Mouse (Mus musculus): ENCODE measurements around the gene Nlgn2.

DNA sequence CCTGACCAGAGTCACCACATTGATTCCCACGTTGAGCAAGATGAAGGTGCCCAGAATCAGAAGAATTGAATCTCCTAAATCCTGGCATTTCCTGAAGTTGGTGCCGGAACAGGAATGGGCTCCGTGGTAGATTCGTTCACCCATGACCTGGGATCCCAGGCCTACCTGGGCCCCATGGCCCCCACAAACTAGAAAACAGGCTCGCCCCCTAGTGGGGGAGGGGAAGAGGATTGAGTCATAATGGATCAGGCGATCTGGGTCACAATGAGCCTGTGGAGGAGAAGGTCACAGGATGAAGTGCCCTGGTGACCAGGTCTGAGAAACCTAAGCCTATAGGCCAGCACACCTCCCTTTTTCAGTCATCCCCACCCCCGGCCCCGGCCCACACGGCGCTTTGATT, 22.4 kb downstream of the Nlgn2 start, which contains the start of gene Gm39566:
- no peak for TF ChIP-seq POLR2A (IDR thresholded peaks at IDR 0.05; ENCODE audit: borderline replicate concordance, extremely low read depth, low read depth, low read length)
- no peak for TF ChIP-seq CTCF (IDR thresholded peaks at IDR 0.05; ENCODE audit: insufficient read depth, low read length)

All from lung, adult 2 months (tissue).